Mouse (Mus musculus): ENCODE measurements around the gene Bnc1. TPM values are rescaled to one million over a fixed set of nuclear protein-coding genes. Genes with fewer than 3 reads are reported as not detected.

The Bnc1 gene
- polyA plus RNA-seq, 1 experiment: 1.7 TPM

- DNase-seq (ENCODE audit: low read depth): no peak
Observed at GRCm38 (mm10) chr7:81974616-81975015, 17.5 kb downstream of the Bnc1 start.

- no peak for DNase-seq (ENCODE audit: low read depth)
Observed at GRCm38 (mm10) chr7:81973939-81974338, 18.2 kb downstream of the Bnc1 start.

DNA sequence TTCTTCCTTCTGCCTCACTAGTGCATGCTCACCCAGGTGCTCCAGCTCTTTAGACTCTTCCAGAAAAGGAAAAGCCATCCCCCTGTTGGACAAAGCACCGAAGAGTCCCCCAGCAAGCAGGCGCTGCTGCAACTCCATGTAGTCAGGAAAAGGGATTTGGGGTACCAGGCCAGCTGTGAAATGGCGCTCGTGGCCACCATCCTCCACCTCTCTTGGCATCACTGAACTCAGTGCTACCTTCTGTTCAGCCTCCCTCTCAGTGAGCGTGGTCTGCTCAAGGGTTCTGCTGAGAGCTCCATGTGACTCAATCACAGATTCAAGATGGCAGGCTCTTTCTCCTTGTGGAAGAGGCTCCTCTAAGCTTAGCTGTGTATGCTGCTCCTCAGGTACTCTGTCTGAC is 18.8 kb downstream of the Bnc1 start:
- DNase-seq (ENCODE audit: low read depth): no peak

DNA sequence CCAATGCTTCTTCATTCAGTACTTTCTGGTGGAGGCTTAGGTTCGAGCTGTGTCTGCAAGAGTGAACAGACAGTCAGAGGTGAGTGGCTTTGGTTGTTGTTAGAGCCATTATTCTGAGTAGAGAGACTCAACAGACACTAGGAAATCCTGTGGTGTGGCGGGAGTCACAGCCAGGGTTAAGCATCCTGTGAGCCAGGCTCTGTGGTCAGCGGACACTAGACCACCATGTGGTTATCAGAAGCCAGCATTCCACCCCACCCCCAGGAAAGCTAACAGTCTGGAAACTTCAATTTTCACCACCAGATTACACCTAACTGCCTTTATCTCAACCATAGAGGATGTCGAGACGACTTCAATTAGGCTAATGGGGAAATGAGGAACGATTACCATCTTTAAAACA is 23.1 kb downstream of the Bnc1 start:
- DNase-seq (ENCODE audit: low read depth): no peak

DNA sequence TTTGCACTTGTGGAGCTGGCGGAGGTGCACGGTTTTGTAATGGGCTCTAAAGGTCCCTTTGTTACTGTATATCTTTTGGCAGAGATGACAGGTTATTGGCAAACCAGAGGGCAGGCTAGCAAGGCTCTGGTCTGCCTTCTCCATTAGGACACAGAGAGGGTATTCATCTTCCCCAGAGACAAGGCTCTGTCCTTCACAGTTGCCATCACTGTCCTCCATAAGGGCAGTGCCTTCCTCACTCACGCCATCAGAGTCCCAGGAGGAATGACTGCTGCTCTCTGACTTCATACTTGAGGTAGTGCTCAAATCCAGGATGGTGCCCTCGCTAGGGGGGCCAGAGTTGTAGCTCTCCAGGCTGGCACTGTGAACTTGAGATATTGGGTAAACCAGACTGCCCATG is 23.6 kb downstream of the Bnc1 start:
- no peak for DNase-seq (ENCODE audit: low read depth)

DNA sequence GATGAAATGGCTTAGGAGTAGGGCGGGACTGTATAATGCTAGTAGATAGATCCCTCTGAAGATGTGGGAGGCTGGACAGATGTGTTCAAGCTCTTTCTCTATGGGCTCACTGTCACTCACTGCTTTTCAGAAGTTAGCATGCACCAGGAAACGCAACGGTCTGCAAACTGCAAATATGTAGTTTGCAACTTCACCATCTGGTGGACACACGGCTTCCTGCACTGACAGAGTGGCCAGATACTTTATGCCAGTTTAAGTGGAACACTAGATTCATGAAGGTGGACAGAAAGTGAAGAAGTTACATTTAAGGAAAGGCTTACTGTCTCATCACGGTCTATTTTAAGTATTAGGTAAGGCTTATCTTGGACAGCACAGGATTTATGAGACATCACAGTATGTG is 25.9 kb downstream of the Bnc1 start:
- DNase-seq (ENCODE audit: low read depth): no peak

GRCm38 (mm10) chr7:81959704-81960103 is 32.4 kb downstream of the Bnc1 start:
- no peak for DNase-seq (ENCODE audit: low read depth)

GRCm38 (mm10) chr7:81954208-81954846 is 37.8 kb downstream of the Bnc1 start:
- DNase-seq (ENCODE audit: low read depth): no peak

GRCm38 (mm10) chr7:81950499-81950898 is 41.6 kb downstream of the Bnc1 start:
- DNase-seq (ENCODE audit: low read depth): no peak

DNA sequence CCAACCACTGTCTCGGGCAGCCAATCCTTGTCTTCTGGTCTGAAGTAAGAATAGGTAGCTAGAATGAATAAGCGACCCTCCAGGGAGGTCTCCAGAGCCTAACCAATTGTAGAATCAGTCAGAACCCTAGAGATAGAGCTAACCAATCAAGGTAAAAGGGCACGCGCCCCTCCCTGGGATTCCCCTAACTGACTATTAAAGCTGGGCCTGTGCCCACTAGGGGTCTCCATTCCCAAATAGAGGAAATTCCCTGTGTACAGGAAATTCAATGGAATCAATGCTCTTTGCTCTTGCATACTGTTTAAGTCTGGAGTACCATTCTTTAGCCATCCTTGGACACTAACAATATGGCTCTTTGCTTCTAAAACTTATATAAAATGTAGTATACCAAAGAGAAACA is 46.7 kb downstream of the Bnc1 start:
- DNase-seq (ENCODE audit: low read depth): no peak

GRCm38 (mm10) chr7:81934806-81935205 is 57.3 kb downstream of the Bnc1 start:
- DNase-seq (ENCODE audit: low read depth): no peak

DNA sequence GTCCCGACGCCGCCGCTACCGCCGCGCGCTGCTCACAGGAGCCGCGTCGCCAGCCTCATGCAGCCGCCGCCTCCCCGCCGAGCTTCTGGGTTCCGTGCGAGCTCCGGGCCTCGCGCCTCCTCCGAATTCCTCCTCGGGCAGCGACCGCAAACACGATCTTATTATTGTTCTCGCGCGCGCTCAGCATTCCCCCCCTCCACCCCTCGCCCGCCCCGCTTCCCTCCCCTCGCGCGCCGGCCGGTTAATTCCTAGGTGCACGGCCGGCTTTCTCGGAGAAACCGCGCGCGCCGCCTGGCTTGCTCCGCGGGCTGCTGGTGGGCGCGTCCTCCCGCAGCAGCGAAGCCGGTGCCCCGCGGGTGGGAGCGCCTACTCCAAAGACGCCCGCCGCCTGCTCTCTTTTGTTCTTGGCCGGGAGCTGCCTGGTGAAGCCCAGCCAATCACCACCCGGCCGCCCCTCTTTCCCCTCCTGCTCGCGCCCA is 57.8 kb downstream of the Bnc1 start, which contains the start of gene Hdgfl3:
TSS of gene Hdgfl3 (minus strand) at position 207 of the 479 bp plus-strand sequence.
- no peak for DNase-seq (ENCODE audit: low read depth)

DNA sequence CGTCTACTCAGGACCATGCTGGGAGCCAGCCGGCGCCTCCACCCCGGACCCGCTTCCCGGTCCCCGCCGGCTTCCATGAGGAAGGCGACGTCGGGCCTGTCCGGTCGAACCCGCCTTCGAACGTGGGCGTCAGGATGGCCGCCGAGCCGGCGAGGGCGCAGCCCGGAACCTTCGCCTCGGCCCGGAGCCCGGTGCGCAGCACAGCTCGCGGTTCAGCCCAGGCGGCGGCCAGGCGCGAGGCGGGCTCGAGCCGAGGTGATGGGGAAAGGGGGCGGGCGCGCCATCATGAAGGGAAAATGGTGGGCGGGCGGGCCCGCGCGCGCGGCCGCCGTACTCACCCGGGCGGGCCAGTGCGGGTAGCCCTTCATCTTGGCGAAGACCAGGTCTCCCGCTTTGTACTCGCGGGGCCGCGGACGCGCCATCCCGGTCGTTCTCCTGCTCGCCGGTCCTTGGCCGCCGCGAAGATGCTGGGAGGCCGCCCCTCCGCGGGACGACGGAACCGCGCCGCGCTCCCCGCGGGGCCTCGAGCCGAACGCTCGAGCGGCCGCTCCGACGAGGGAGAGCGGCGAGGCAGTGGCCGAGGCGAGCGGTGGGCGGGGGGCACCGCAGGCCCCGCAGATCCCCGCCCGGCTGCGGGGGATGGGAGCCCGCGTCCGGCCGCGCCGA is 58.4 kb downstream of the Bnc1 start:
- no peak for DNase-seq (ENCODE audit: low read depth)

DNA sequence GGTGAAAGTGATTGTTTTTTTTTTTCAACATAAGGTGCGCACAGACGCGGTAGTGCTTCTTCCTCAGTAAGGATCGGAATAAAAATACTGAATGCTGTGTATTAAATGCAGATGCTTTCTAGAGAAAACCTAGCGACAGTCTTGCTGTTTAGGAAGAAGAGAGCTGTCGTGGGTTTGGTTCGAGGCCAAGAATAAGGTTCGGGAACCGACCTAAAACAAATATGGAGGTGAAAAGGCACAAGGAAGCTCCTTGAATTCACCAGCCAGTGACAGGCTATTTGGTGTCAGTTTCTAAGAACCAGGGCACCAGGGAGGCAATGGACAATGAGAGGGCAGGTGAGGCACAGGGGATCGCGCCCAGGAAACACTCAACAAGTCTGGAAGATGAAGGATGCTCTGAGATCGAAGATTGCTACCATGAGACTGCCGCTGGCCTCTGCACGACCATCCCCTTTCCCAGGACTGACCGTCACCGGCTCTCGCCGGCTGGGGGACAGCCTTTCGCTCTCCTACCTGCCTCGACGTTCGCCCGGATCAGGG is 59.0 kb downstream of the Bnc1 start:
- no peak for DNase-seq (ENCODE audit: low read depth)

- DNase-seq (ENCODE audit: low read depth): no peak
Observed at GRCm38 (mm10) chr7:81932521-81933045, 59.5 kb downstream of the Bnc1 start.

- no peak for DNase-seq (ENCODE audit: low read depth)
Observed at GRCm38 (mm10) chr7:81928998-81929397, 63.1 kb downstream of the Bnc1 start.

DNA sequence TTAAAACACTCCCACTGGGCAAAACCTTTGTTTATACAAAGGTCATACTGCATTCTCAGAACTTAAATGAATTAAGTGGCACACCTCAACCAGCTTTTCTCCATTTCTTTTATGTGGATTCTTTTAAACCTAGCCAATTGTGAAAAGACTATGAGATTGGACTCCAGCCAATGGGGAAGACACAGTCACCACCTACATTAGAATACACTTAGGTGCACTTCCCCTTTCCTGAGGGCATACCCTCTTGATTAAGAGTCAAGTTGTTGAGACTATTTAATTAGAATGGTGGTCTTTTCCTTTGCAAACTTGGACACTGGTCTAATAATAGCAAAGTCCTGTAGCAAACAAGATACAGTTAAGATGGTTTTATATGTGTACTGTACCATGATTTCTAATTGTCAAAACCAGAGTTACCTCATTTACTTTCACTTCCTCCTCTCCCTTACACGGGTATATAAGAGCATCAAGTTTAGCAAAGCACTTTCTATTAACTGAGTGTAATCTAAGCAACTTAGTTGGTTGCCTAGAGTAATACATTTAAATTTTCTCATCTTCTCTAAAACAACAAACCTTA is 70.6 kb downstream of the Bnc1 start:
- no peak for DNase-seq (ENCODE audit: low read depth)

GRCm38 (mm10) chr7:81920314-81920713 is 71.8 kb downstream of the Bnc1 start:
- no peak for DNase-seq (ENCODE audit: low read depth)

GRCm38 (mm10) chr7:81918316-81918715 is 73.8 kb downstream of the Bnc1 start:
- no peak for DNase-seq (ENCODE audit: low read depth)

Measured in gonadal fat pad, adult 2 months (tissue).